Mouse (Mus musculus) gastrocnemius, postnatal 36 days (tissue): Measurements from ENCODE around the gene Rtel1. TPM values are rescaled to one million over a fixed set of nuclear protein-coding genes. Genes with fewer than 3 reads are reported as not detected.
"Not testable (repeated sequence)": the region's sequence is repeated elsewhere in the genome, so short reads cannot be mapped to it uniquely, and the experiment has no call there.

Experiments used
- DNase-seq, 2 experiments: peaks; one replicate each; pipeline ENCODE4 v3.0.0; 2022
- intact Hi-C: fragments of 180-260 bp; cut with DNase I; formaldehyde crosslinking; loops from one replicate; pipeline ENCODE4 v1.15.1; 2025
- long read RNA-seq, 2 experiments: library from polyadenylated mRNA; stranded (forward); transcript quantifications; one replicate each; pipeline ENCODE4 v2.0.0; 2021
- total RNA-seq, 2 experiments: library from RNA; stranded (reverse); gene quantifications; 2 replicates each; pipeline ENCODE4 v1.2.3; 2021

Rtel1 gene
- total RNA-seq, result 10 to 100 TPM in 1 of 2 experiments, 1 to 10 TPM in 1; 9.2 to 12.2 TPM
- long read RNA-seq, experiment 1, partial matches to known transcripts, result 0 of 1 reads
- long read RNA-seq, experiment 1, other reads (novel, unspliced or antisense), result 1 of 1 reads
- long read RNA-seq, experiment 2, full-length matches to known transcripts, result 1 of 2 reads
- long read RNA-seq, experiment 2, partial matches to known transcripts, result 1 of 2 reads
- long read RNA-seq, experiment 2, other reads (novel, unspliced or antisense), result 0 of 2 reads

DNA sequence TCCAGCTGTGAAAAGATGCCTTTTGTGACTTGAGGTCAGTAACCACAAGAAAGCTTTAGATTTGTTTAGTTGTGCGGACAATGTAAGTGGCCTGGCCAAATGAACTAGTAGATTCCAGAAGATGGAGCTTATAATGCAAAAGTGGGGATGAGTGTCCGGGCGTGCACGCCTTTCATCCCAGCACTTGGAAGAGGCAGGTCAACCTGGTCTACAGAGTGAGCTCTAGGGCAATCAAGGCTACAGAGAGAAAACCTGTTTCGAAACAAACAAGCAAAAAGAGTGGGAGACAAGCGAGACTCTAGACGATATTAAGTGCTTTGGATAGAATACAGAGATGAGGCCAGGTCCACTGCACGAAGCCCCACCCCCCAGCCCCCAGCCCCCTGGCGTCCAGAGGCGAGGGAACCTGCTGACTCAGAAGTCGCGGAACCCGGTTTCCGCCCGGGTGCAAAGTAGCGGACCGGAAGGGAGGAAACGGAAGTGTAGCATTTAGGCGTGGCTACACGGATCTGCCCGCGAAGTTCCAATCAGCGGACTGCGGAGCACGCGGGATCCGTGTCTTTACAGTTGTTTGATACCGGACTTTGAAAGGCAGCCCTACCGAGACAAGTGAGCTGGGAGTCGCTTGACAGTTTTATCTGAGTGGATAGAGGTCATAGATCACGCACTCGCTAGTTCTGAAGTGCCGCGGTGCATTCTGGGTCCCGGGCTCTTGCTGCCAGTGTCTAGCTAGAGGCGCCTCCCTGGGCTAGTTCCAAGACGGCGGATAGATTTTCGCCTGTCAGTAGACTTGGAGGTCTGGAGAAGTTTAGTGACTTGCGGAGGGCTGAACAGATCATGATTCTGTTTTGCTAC lies at the start of gene Rtel1:
Gene Rtel1, plus strand, starts transcription at position 492 of the 855 bp plus-strand sequence.
- intact Hi-C loops, result no loop called here

DNA sequence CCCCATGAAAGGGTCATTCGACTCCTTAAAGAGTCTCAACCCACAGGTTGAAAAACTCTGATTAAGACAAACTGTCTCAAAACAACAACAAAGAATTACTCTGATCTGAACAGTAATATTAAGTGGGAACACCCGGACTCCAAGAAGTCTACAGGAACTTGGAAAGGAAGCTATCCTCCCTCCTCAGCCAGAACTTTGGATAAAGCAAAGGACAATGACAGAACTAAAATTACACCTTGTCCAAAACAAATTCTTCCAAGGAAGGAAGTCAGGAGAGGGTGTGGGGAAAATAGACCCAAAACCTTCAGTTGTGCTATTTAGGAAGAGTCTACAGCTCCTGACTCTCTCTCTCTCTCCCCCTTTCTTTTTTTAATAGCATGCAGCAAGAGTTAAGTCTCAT lies 47.4 kb upstream of the Rtel1 start:
- DNase-seq, result no peak
- intact Hi-C loops, result no loop called here

More for the DNA sequence above, at the start of gene Rtel1:
- peak; percentile 73 to 82 for DNase-seq

DNA sequence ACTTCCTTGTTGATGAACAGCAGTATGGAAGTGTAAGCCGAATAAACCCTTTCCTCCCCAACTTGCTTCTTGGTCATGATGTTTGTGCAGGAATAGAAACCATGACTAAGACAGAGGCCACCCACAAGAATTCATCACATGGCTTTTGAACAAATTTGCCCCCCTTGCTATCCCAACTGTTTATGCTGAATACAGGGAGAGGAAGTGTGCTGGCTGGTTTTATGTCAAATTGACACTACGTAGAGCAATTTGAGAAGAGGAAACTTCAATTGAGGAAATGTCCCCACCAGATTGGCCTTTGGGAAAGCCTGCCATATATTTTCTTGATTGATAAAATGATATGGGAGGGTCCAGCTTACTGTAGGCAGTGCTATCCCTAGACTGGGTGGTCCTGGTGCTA lies 45.7 kb upstream of the Rtel1 start:
- intact Hi-C loops, result no loop called here
- no peak for DNase-seq

DNA sequence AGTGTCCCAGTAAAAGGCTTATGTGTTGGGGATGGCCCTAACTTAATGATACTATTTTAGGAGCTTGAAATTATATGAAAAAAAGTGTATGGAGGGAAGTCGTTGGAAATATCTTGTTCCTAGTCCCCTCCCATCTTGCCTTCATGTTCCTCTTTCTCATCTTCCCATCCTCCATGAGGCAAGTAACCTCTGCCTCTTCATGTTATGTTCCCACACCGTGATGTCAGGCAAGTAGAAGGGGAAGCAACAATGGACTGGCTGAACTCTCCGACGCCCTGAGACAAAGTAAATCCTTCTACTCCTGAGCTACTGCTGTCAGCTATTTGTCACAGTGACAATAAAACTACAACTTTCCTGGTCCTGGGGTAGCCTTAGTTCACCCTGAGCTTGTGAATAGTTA lies 44.9 kb upstream of the Rtel1 start:
- no peak for DNase-seq
- intact Hi-C loops, result no loop called here

DNA sequence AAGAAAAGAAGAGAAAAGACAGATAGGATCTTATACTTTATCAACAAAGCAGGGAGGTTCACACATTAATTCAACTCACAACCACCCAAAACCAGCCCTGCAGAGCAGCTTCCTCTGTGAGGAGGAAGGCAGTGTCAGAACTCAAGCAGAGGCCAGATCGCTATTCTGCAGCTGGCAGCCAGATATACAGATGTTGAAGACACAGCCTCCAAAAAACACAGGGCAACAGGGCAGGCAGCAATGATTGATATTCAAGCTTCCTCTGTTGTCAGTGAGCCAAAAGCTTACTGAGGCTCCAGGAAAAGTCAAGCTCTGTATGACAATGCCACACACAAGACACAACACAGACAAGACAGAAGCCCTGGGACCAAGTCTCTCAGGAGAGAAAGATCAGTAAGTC lies 42.8 kb upstream of the Rtel1 start:
- intact Hi-C loops, result no loop called here
- no peak for DNase-seq

DNA sequence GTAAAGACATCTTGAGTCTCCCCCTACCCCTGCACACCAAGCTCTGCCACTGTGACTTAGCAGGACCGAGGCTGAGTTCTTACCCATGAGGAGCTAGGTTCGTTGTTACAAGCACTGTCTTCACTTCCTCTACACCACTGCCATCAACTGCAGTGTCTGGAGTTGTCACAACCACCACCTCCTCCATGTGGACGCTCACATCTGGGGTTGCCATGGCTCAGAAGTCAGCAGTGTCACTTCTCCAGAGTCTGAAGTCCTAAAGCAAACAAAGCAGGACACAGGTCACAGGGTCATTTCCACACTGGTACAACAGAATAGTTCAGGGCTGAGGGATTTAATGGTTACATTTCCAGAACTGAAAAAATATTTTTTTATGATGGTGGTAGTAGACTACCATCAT lies 41.7 kb upstream of the Rtel1 start:
- DNase-seq, result no peak
- intact Hi-C loops, result no loop called here

DNA sequence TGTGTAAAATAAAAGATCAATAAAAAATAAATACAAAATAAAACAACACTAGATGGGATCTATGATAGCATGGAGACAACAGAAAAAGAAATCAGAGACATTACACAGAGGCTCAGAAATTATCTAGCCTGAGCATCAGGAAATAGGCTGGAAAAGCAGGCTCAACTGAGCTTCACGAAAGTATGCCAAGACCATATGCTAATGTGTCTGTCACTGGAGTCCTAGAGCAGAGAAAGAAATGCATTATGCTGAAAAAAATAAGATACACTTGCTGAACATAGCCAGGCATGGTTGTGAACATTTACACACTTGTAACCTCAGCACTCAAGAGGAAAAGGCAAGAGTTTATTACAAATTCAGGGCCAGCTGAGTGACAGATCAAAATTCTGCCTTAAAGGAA lies 39.6 kb upstream of the Rtel1 start:
- no peak for DNase-seq
- intact Hi-C loops, result no loop called here

DNA sequence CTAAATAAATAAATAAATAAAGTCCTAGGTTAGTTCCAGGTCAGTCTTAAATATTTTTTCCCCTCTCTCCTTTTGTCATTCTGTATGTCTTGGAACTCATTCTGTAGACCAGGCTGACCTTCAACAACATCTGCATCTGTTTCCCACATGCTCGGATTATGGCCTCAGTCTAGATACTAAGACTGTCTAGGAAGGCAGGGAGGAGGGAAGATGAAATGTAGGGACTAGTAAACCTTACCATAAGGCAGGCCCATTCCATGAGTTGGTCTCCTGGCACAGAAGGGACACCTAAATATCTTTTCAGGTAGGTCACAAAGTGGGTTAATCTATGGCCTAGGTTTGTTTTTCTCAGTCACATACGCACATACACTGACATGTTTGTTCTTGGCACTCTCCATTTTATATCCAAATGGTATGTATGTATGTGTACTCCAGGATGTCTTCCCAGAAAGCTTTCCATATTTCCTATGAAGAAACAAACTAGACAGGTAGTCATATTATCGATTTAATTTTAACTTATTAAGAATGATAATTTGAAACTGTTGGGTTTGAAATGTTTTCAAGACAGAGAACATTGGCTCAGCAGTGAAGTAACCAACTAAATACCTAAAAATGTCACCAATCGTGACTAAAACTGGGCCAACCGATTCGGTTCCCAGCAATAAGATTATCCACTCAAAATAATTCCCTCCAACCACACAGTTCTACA lies 32.8 kb upstream of the Rtel1 start:
- intact Hi-C loops, result no loop called here

DNA sequence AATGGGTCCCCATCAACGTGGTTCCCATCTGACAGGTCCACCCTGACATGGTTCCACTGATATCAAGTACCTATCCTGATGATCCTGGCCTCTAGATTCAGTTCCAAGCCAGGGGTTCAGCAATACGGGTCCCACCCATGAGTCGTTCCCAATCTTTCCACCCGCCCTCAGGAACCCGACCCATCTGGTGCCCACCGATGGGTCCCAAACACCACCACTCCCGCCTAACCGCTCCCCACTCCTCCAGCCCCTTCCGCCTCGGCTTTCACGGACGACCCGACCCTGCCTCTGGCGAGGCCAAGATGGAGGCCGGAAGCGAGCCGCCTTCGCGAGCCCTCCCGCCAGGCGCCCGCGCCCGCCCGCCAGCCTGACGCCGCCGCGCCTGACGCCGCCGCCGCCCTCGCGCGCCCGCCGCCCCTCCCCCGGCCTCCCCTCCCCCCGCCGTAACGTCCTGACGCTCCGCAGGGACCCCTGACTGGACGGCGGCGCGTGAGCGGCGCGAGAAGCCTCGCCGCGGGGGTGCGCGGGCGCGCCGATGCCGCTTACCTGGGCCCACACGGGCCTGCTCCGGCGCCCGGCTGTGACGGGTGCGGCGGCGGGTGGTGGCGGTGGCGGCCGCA lies 32.1 kb upstream of the Rtel1 start:
- peak; percentile 78 to 79 for DNase-seq
- intact Hi-C loops, result no loop called here

More for the DNA sequence above, 32.8 kb upstream of the Rtel1 start:
- DNase-seq, result no peak

DNA sequence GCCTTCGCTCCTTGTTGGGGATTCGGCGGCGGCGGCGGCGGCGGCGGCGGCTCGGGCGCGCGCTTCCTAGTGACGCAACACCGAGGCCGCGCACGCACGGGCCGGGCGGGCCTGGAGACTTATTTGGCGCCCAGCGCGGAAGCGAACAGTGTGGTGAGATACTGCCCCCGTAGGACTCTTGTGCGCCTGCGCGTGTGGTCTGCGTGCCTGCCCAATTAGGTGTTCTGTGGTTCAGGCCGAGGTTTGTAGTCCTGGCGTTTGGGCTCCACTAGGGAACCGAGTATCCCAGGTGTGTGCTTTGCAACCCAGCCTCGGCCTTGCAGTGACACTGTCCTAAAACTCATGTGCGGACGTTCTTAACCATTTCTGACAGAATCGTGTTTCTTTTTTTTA lies 31.6 kb upstream of the Rtel1 start, which contains the start of gene Gmeb2:
Gene Gmeb2, minus strand, starts transcription at position 78 of the 393 bp plus-strand sequence.
- intact Hi-C loops, result not testable (repeated sequence)
- peak; percentile 86 to 93 for DNase-seq

DNA sequence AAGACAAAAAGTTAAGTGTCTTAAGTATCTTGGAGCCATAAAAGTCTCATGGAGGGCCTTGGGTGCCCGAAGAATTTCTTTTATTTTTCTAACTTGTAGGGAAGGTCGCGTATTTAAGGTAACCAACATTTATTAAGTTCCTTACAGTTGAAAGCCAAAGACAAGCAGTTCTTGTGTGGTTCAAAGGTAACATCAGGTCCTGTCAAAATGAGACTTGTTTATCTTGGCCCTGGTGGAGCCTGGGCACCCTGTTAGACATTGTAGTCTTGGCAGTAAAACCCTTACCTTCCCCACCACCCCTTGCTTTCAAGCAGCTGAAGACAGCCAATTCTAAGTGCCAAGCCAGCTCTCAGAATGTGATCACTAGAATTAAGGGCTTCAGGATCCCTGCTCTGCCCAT lies 30.8 kb upstream of the Rtel1 start:
- intact Hi-C loops, result no loop called here
- DNase-seq, result no peak

DNA sequence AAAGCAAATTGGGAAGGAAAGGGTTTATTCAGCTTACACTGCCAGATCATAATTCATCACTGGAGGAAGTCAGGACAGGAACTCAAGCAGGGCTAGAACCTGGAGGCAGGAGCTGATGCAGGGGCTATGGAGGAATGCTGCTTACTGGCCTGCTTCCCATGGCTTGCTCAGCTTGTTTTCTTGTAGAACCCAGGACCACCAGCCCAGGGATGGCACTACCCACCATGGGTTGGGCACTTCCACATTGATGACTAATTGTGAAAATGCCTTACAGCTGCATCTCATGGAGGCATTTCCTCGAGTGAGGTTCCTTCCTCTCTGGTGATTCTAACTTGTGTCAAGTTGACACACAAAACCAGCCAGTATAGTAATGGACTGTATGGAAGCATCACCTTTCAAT lies 28.6 kb upstream of the Rtel1 start:
- intact Hi-C loops, result no loop called here
- no peak for DNase-seq

DNA sequence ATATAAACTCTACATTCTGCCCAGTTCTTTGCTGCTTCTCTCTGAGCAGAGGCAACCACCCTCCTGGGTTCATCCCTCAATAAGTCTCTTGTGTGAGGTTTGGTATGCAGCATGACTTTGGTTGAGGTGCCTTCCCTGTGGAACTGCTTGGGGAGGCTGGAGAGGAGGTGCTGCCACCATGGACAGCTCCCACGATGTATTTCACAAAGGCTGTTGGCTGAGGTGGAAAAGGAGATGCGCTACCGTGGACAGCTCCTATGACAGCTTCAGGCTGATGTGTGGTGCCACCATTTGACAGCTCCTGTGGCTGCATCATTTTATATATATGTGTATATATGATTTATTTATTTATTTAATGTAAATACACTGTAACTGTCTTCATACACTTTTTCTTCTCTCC lies 17.5 kb upstream of the Rtel1 start:
- DNase-seq, result no peak
- intact Hi-C loops, result no loop called here

DNA sequence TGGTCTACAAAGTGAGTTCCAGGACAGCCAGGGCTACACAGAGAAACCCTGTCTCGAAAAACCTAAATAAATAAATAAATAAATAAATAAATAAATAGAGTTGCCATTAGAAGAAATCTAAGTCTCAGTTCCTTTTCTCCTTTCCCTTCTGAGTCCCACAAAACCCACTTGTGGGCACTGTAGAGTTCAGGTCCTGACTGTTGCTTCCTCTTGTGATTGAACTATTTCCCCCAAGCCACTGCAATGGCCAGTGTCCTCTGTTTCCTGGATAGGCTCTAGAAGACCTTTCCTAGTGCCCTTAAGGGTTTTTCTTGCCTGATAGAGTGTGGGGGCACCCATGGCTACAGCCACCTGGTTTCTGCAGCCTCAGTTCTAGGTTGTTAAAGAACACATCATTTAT lies 14.6 kb upstream of the Rtel1 start:
- DNase-seq, result no peak
- intact Hi-C loops, result no loop called here

DNA sequence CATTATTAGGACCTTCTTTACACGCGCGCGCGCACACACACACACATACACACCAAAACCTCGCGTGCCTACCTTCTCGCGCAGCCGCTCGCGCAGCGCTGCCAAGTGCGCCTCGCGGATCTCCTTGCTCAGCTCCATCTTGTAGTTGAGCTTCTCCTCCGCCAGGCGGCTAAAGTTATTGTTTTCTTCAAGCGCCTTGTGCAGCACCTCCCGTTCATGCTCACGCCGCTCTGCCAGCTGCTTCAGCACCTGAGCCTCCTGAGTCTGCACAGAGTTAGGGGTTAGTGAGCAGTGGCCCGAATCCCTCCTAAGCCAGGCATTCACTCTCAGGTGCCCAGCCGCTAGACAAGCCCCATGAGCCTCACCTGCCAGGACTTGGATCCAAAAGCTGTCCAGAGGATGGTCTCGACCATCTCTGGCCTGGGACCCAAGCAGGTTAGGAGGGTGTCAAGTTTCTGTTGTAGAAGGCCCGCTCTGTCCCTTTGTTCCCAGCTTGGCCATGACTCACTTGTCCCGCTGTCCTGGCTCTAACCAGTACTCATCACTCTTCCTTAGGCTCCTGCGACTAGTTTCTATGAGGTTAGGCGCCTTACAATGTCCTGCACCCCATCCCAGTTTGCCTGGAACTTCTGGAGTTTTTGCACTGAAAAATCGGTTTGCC lies 12.3 kb upstream of the Rtel1 start:
- no peak for DNase-seq
- intact Hi-C loops, result no loop called here

DNA sequence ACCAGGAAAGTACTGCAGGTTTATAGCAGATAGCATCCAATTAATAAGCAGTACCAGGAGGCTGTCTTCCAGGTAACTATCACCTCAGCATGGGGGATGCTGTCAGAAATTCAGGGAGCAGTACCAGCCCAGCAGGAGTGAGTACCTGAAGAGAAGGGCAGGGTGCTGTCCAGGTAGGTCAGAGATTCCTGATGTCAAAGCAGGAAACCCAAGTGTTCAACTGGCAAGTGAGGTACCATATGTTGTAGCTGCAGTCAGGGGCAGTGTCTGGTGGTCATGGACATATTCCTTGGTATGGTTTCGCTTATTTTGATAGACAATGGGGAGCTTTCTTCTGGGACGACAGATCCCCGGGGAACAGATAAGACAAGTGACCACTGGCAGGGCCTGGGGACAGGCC lies 7.1 kb upstream of the Rtel1 start:
- DNase-seq, result no peak
- intact Hi-C loops, result no loop called here

DNA sequence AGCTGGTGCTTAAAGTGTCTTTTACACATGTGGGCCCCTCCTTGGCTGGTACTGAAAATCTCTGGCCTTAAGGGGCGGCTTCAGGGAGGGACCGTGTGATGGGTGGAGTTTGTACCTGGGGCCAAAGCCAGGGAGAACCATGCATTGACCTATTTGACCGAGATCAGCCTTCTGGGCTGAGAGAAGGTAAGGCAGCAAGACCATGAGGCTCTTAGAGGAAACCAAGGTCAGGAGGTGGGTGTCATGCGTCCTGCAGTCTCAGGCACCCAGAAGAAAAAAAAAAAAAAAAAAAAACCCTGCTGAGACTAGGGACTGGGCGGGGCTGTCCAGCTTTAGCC lies 6.6 kb upstream of the Rtel1 start:
- DNase-seq, result no peak
- intact Hi-C loops, result no loop called here

DNA sequence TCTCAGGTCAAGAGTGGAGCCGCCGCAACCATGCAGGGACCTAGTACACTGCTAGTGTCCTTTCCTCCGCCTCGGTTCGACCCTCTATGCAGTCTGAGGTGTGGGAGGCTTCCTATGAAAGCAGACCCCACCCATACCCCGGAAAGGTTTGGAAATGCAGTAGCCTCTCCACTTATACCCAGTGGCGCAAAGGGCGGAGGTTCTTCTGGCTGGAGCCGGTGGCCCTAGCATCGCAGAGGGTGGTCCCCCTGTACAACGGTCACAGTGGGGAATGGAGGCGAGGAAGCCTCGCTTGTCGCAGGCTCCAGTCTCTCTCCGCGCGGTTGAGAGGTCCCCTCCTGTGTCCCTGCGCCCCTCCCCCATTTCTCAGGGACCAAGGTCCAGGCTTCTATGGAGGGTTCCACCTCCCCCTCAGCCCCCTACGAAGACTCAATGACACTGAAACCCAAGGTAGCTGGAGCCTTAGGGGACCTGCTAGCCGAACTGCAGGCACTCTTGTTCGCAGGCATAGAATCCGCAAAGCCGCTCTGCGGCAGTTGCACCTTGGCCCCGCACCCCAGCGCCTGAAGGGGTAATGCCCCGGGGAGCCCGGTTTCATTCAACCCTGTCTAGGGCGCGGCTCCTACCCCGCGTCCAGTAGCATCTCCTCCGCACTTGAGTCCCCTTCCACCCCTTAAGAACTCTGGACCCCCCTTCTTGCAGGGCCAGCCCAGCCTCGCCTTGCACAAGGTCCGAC lies 6.0 kb upstream of the Rtel1 start:
- intact Hi-C loops, result no loop called here
- DNase-seq, result no peak

DNA sequence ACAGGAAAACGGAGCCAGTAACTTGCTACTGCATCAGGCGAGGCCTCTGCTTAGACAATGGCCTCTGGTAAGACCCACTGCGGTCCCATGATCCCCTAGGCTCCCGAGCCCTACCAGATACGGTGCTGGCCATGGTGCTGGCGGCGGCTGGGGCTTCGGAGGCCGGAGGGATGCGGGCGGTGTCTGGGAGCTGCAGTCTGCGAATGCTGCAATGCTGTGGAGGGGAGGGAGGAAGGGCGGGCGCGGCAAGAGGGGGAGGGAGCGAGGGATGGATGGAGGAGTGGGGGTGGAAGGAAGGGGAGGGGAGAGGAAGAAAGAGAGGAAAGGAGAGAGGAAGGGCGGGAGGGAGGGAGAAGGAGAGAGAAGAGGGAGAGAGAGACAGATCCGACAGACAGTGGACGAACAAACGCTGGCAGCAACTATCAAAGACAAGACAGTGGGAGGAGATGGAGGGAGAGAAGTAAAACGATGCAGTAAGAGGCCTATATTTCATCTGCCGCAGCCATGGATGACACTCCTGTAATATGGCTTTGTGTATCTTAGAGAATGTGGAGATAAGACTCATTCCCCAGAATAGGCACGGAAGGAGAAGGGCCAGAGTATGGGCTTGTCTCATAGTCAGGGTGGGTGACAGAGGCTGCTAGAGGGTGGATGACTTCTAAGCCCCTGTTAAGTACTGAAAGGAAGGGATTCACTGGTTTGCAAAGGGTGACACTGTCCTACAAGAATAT lies 5.3 kb upstream of the Rtel1 start, which contains the start of gene Stmn3:
Gene Stmn3, minus strand, starts transcription at position 421 of the 731 bp plus-strand sequence.
- intact Hi-C loops, result no loop called here
- DNase-seq, result peak in 1 of 2 experiments; percentile 15
